Mouse (Mus musculus) stomach, embryonic 15.5 days (tissue): ENCODE results near the gene Lmtk2. TPM values are rescaled to one million over a fixed set of nuclear protein-coding genes. Genes with fewer than 3 reads are reported as not detected.

Source experiments
- ATAC-seq: fragments of 200-750 bp; cut with Nextera tagmentation; 2 replicates; pipeline ENCODE4 v1.8.0; 2017; ENCODE audit warnings: low read depth, moderate number of reproducible peaks, moderate TSS enrichment; ENCODE audit not compliant: insufficient read depth, low FRiP score
- H3K27ac ChIP-seq: fragments of 300-500 bp; sonication (generic); 2 replicates; pipeline ENCODE4 v1.5.1; 2015; ENCODE audit warnings: mild to moderate bottlenecking, inconsistent platforms
- H3K27me3 ChIP-seq: fragments of 300-500 bp; sonication (generic); replicated peaks from 2 replicates; pipeline ENCODE4 v1.6.1; 2015; ENCODE audit warnings: inconsistent platforms
- H3K36me3 ChIP-seq: fragments of 300-500 bp; sonication (generic); 2 replicates; pipeline ENCODE4 v1.6.1; 2015; ENCODE audit warnings: inconsistent platforms
- H3K4me1 ChIP-seq: fragments of 300-500 bp; sonication (generic); 2 replicates; pipeline ENCODE4 v1.6.1; 2015; ENCODE audit warnings: inconsistent platforms
- H3K4me2 ChIP-seq: fragments of 300-500 bp; sonication (generic); 2 replicates; pipeline ENCODE4 v1.6.1; 2015; ENCODE audit warnings: mild to moderate bottlenecking, inconsistent platforms
- H3K4me3 ChIP-seq: fragments of 300-500 bp; sonication (generic); replicated peaks from 2 replicates; pipeline ENCODE4 v1.5.1; 2015; ENCODE audit warnings: inconsistent platforms
- H3K9ac ChIP-seq: fragments of 300-500 bp; sonication (generic); 2 replicates; pipeline ENCODE4 v1.6.1; 2015; ENCODE audit warnings: inconsistent platforms
- H3K9me3 ChIP-seq: fragments of 300-500 bp; sonication (generic); 2 replicates; pipeline ENCODE4 v1.6.1; 2016; ENCODE audit warnings: inconsistent platforms
- WGBS: fragments of 180-500 bp; shearing (Covaris S2); methylation state at CpG from one replicate; pipeline ENCODE4 v1.1.7; 2015; 5-methylcytosine and 5-hydroxymethylcytosine counted together
- polyA plus RNA-seq: library from polyadenylated mRNA; unstranded; fragments of >200 nt; fragmentation: Nextera tagmentation; extraction: Ambion mirVana; gene quantifications from 2 replicates; pipeline ENCODE4 v1.2.1, GENCODE M21; 2015

Lmtk2 gene
- polyA plus RNA-seq, 1 experiment from 2014 or later = 6.3 TPM

GRCm38 (mm10) chr5:144112574-144113438 lies 12.6 kb downstream of the Lmtk2 start:
- Histone ChIP-seq H3K4me2 (no peak overlapping the region), H3K4me1 (0 out of 2 replicates have a peak, but pooled peaks cover 3% of the 10 kb centered on the region), H3K9ac (no peak overlapping the region), H3K27ac (peak overlapping the region; percentile 19; the same call in 1 of the 2 replicates), H3K9me3 (no peaks in the 10 kb centered on the region), H3K27me3 (no peaks in the 10 kb centered on the region), H3K4me3 (no peak overlapping the region), H3K36me3 (no peaks in the 10 kb centered on the region)
- 67% methylated on average over 11 of the region's 11 CpGs for WGBS
- 0 out of 2 replicates have a peak, but pooled peaks have one; percentile 14 for ATAC-seq

DNA sequence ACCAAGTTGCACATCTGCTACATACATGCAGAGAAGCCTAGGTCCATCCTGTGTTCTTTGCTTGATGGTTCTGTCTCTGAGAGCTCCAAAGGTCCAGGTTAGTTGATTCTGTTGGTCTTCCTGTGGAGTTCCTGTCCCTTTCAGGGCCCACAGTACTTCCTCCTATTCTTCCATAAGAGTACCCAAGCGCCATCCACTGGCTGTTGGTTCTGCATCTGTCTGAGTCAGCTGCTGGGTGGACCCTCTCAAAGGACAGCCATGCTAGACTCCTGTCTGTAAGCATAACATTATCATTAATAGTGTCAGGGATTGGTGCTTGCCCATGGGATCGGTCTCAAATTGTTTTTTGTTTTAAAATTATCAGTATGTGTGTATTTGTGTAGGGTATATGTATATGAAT lies 13.8 kb downstream of the Lmtk2 start:
- Histone ChIP-seq H3K36me3 (no peaks in the 10 kb centered on the region), H3K27ac (no peak overlapping the region), H3K4me3 (no peak overlapping the region), H3K9ac (no peak overlapping the region), H3K9me3 (no peaks in the 10 kb centered on the region), H3K4me1 (0 out of 2 replicates have a peak, but pooled peaks cover 3% of the 10 kb centered on the region), H3K27me3 (no peaks in the 10 kb centered on the region), H3K4me2 (no peak overlapping the region)
- 84% methylated on average over 2 of the region's 2 CpGs for WGBS
- ATAC-seq = no peak

GRCm38 (mm10) chr5:144114970-144115627 lies 14.9 kb downstream of the Lmtk2 start:
- no peaks in the 10 kb centered on the region for H3K9me3 ChIP-seq
- WGBS = 66% methylated on average over 5 of the region's 5 CpGs
- H3K9ac ChIP-seq = no peak overlapping the region
- H3K36me3 ChIP-seq = no peaks in the 10 kb centered on the region
- no peak for ATAC-seq
- H3K4me3 ChIP-seq = no peak overlapping the region
- H3K4me1 ChIP-seq = 0 out of 2 replicates have a peak, but pooled peaks cover 5% of the 10 kb centered on the region
- H3K27ac ChIP-seq = no peak overlapping the region
- H3K27me3 ChIP-seq = no peaks in the 10 kb centered on the region
- H3K4me2 ChIP-seq = no peak overlapping the region

DNA sequence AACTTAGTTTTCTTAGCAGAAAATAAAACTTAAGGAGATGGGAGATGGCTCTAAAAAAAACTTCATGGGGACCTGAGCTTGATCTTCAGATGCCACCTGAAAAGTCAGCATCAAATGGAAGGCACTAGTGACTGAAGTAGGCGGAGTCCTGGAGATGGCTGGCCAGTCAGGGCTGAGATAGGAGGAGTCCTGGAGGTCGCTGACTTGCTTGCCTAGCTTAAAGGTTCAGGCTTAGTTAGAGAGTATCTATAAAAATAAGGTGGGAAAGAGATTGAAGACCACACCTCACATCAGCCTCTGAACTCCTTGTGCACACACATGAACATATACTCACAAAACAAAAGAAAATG lies 15.4 kb downstream of the Lmtk2 start:
- ATAC-seq = no peak
- no peak overlapping the region for H3K9ac ChIP-seq
- H3K4me1 ChIP-seq = 0 out of 2 replicates have a peak, but pooled peaks cover 9% of the 10 kb centered on the region
- no peak overlapping the region for H3K4me3 ChIP-seq
- H3K9me3 ChIP-seq = no peaks in the 10 kb centered on the region
- no peaks in the 10 kb centered on the region for H3K36me3 ChIP-seq
- 59% methylated on average over 2 of the region's 2 CpGs for WGBS
- H3K4me2 ChIP-seq = no peak overlapping the region
- no peaks in the 10 kb centered on the region for H3K27me3 ChIP-seq
- no peak overlapping the region for H3K27ac ChIP-seq

- Histone ChIP-seq H3K36me3 (no peaks in the 10 kb centered on the region), H3K9ac (no peak overlapping the region), H3K4me1 (0 out of 2 replicates have a peak, but pooled peaks cover 8% of the 10 kb centered on the region), H3K27ac (no peak overlapping the region), H3K4me3 (no peak overlapping the region), H3K4me2 (no peak overlapping the region), H3K27me3 (no peaks in the 10 kb centered on the region), H3K9me3 (no peaks in the 10 kb centered on the region)
- no peak for ATAC-seq
- WGBS = 91% methylated on average over 4 of the region's 4 CpGs
These were observed 18.0 kb downstream of the Lmtk2 start for GRCm38 (mm10) chr5:144118271-144118670.

DNA sequence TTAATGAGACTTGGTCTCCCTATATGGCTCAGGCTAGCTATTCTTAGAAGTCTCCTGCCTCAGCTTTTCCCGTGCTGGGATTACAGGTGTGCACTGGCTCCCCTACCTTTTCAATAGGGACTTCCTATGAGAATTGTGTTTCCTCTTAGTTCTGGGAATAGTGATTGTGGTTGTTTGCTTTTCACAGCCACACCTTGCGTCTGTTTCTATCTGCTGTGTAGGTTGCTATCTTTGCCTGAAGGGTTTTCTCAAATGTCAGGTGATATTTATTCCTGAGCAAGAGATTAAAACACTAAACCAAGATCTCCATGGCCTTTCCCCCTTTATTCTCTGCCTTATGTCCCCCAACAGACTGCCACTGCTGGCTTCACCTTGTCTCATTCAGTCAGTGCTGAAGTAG lies 19.1 kb downstream of the Lmtk2 start:
- no peak overlapping the region for H3K4me2 ChIP-seq
- H3K36me3 ChIP-seq = no peaks in the 10 kb centered on the region
- WGBS = 71% methylated on average over 2 of the region's 2 CpGs
- no peak overlapping the region for H3K4me3 ChIP-seq
- H3K4me1 ChIP-seq = 0 out of 2 replicates have a peak, but pooled peaks cover 8% of the 10 kb centered on the region
- H3K27ac ChIP-seq = no peak overlapping the region
- peak; percentile 37 for ATAC-seq
- H3K27me3 ChIP-seq = no peaks in the 10 kb centered on the region
- H3K9ac ChIP-seq = no peak overlapping the region
- H3K9me3 ChIP-seq = no peaks in the 10 kb centered on the region

DNA sequence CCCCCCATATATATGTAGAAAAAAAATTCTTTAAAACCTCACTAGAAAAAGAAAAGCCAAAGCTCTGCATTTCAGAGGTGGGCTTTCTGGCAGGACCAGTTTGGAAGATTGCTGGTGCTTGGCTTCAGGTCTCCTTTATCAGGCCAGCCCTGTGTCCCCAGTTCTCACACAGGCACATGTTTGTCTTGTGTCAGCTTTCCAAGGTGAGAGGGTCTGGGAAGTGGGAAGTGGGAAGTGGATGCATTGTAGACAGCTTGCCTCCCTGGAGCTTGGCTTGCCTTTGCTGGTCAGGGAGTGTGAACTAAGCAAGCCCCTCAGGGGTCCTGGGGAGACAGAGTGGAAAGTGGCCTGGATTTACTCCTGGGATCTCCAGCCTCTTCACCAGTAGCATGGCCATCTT lies 21.3 kb downstream of the Lmtk2 start:
- Histone ChIP-seq H3K27me3 (no peaks in the 10 kb centered on the region), H3K9me3 (no peaks in the 10 kb centered on the region), H3K4me2 (no peak overlapping the region), H3K27ac (peak overlapping the region; percentile 58; the same call in 1 of the 2 replicates), H3K9ac (no peak overlapping the region), H3K4me1 (peaks cover 8% of the 10 kb centered on the region; the same call in 1 of the 2 replicates), H3K36me3 (no peaks in the 10 kb centered on the region), H3K4me3 (no peak overlapping the region)
- ATAC-seq = peak; percentile 57; the same call in 1 of the 2 replicates

DNA sequence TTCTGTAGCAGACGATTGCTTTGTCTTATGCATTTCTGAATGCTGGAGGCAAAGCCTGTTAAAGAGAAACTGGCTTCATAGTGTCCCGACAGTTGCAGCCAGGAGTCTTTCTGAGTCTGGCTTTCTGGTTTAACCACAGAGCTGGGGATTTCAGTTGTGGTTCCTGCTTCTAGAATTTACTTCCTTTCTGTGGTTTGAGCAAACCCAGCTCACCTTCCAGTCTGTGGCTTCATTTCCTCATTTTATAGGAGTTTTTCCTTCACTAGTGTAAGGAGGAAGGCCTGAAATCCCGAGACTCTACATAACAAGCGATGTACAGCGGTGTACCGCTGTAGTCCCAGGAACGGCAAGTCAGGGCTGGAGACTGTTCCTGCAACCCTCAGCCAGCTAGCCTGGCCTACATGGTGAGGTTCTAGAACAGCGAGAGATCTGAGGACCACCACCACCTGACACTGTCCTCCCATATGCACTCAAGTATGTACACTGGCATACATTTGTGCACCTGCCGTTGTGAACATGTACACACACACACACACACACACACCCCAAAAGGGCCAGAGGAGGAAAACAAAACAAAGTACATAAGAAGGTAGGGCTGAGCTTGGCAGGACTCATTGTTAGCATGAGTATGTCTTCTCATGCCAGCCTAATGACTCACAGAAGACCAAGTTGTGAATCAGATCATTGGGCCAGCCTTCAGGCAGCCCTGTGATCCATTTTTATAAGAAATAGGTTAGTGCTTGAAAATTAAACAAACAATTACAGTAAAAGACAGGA lies 25.9 kb downstream of the Lmtk2 start:
- Histone ChIP-seq H3K4me1 (no peaks in the 10 kb centered on the region; the same call in 1 of the 2 replicates), H3K9me3 (no peaks in the 10 kb centered on the region), H3K27ac (peak overlapping the region; percentile 44; the same call in 1 of the 2 replicates), H3K4me3 (no peak overlapping the region), H3K4me2 (no peak overlapping the region), H3K27me3 (no peaks in the 10 kb centered on the region), H3K9ac (no peak overlapping the region), H3K36me3 (0 out of 2 replicates have a peak, but pooled peaks cover 4% of the 10 kb centered on the region)
- 79% methylated on average over 9 of the region's 9 CpGs for WGBS
- no peak for ATAC-seq

GRCm38 (mm10) chr5:144143531-144143930 lies 43.3 kb downstream of the Lmtk2 start:
- Histone ChIP-seq H3K9ac (no peak overlapping the region), H3K36me3 (0 out of 2 replicates have a peak, but pooled peaks cover 9% of the 10 kb centered on the region), H3K27me3 (no peaks in the 10 kb centered on the region), H3K27ac (no peak overlapping the region), H3K4me2 (no peak overlapping the region), H3K4me1 (no peaks in the 10 kb centered on the region), H3K9me3 (no peaks in the 10 kb centered on the region), H3K4me3 (no peak overlapping the region)
- no peak for ATAC-seq
- WGBS = 92% methylated on average over 5 of the region's 5 CpGs

- no peaks in the 10 kb centered on the region for H3K4me1 ChIP-seq
- H3K4me3 ChIP-seq = no peak overlapping the region
- H3K27ac ChIP-seq = no peak overlapping the region
- H3K9ac ChIP-seq = no peak overlapping the region
- ATAC-seq = no peak
- H3K36me3 ChIP-seq = 0 out of 2 replicates have a peak, but pooled peaks cover 17% of the 10 kb centered on the region
- no peaks in the 10 kb centered on the region for H3K9me3 ChIP-seq
- no peaks in the 10 kb centered on the region for H3K27me3 ChIP-seq
- no peak overlapping the region for H3K4me2 ChIP-seq
These were observed 46.7 kb downstream of the Lmtk2 start for GRCm38 (mm10) chr5:144146898-144147297.

DNA sequence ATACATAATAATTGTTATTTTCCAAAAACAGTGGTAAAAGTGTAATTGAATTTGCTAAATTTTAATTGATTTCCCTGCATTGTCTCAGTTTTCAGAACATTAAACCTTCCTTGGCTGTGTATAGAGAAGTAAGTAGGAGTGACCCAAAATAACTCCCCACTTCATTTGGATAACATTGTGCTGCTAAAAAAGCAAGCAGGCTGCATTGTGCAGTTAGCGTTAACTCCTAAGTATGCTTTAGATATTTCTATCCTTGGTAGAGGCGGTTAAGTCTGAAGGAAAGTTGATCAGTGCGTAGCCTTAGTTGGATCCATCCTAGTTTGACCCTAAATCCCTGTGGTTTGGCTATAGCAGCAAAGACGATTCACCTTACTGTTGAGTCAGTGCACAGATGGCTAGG lies 49.3 kb downstream of the Lmtk2 start:
- H3K9me3 ChIP-seq = no peaks in the 10 kb centered on the region
- ATAC-seq = no peak
- WGBS = 92% methylated on average over 4 of the region's 4 CpGs
- H3K27ac ChIP-seq = no peak overlapping the region
- H3K9ac ChIP-seq = no peak overlapping the region
- no peak overlapping the region for H3K4me2 ChIP-seq
- no peaks in the 10 kb centered on the region for H3K4me1 ChIP-seq
- H3K4me3 ChIP-seq = no peak overlapping the region
- H3K27me3 ChIP-seq = no peaks in the 10 kb centered on the region
- 0 out of 2 replicates have a peak, but pooled peaks cover 20% of the 10 kb centered on the region for H3K36me3 ChIP-seq
